Mouse (Mus musculus): Measurements from ENCODE around the gene Kcnk13. TPM values are rescaled to one million over a fixed set of nuclear protein-coding genes. Genes with fewer than 3 reads are reported as not detected.

Kcnk13 gene
- total RNA-seq, 2 experiments from 2014 or later, result 0.95 to 1.1 TPM

- intact Hi-C loops (cut with DNase I; ENCODE audit: low total_unique reads), result no loop called here
- DNase-seq, result no peak
Measured at GRCm38 (mm10) chr12:100065109-100065508, 100.8 kb downstream of the Kcnk13 start.

GRCm38 (mm10) chr12:100067477-100067876 lies 103.2 kb downstream of the Kcnk13 start:
- DNase-seq, result peak; percentile 39
- intact Hi-C loops (cut with DNase I; ENCODE audit: low total_unique reads), result no loop called here

- DNase-seq, result peak; percentile 31
- intact Hi-C loops (cut with DNase I; ENCODE audit: low total_unique reads), result no loop called here
Measured at GRCm38 (mm10) chr12:100073201-100073672, 108.9 kb downstream of the Kcnk13 start.

- intact Hi-C loops (cut with DNase I; ENCODE audit: low total_unique reads), result no loop called here
- no peak for DNase-seq
Measured at GRCm38 (mm10) chr12:100075715-100076114, 111.4 kb downstream of the Kcnk13 start.

GRCm38 (mm10) chr12:100079636-100080286 lies 115.5 kb downstream of the Kcnk13 start:
- DNase-seq, result peak; percentile 62
- intact Hi-C loops (cut with DNase I; ENCODE audit: low total_unique reads), result no loop called here

GRCm38 (mm10) chr12:100088026-100088425 lies 123.7 kb downstream of the Kcnk13 start:
- DNase-seq, result no peak
- intact Hi-C loops (cut with DNase I; ENCODE audit: low total_unique reads), result no loop called here

- DNase-seq, result no peak
- intact Hi-C loops (cut with DNase I; ENCODE audit: low total_unique reads), result no loop called here
Measured at GRCm38 (mm10) chr12:100089265-100089664, 125.0 kb downstream of the Kcnk13 start.

- DNase-seq, result no peak
- intact Hi-C loops (cut with DNase I; ENCODE audit: low total_unique reads), result no loop called here
Measured at GRCm38 (mm10) chr12:100090750-100091149, 126.5 kb downstream of the Kcnk13 start.

- DNase-seq, result no peak
- intact Hi-C loops (cut with DNase I; ENCODE audit: low total_unique reads), result no loop called here
Measured at GRCm38 (mm10) chr12:100093046-100093445, 128.7 kb downstream of the Kcnk13 start.

- DNase-seq, result peak; percentile 29
- intact Hi-C loops (cut with DNase I; ENCODE audit: low total_unique reads), result loop anchor here (5.0 kb wide), 1 partner anchor 198 kb away; no protein-coding TSS in a partner anchor
Measured at GRCm38 (mm10) chr12:100099971-100100706, 135.8 kb downstream of the Kcnk13 start.

GRCm38 (mm10) chr12:100100707-100101030 lies 136.4 kb downstream of the Kcnk13 start:
- no peak for DNase-seq
- intact Hi-C loops (cut with DNase I; ENCODE audit: low total_unique reads), result loop anchor here (5.0 kb wide), 1 partner anchor 198 kb away; no protein-coding TSS in a partner anchor

- no peak for DNase-seq
- intact Hi-C loops (cut with DNase I; ENCODE audit: low total_unique reads), result loop anchor here (5.0 kb wide), 1 partner anchor 199 kb away; no protein-coding TSS in a partner anchor
Measured at GRCm38 (mm10) chr12:100101651-100102050, 137.4 kb downstream of the Kcnk13 start.

GRCm38 (mm10) chr12:100104530-100104929 lies 140.2 kb downstream of the Kcnk13 start:
- intact Hi-C loops (cut with DNase I; ENCODE audit: low total_unique reads), result loop anchor here (5.0 kb wide), 1 partner anchor 202 kb away; no protein-coding TSS in a partner anchor
- DNase-seq, result no peak

- intact Hi-C loops (cut with DNase I; ENCODE audit: low total_unique reads), result loop anchor here (5.0 kb wide), 2 partner anchors 154 to 1019 kb away; no protein-coding TSS in a partner anchor
- DNase-seq, result peak; percentile 68
Measured at GRCm38 (mm10) chr12:100106275-100106895, 142.1 kb downstream of the Kcnk13 start.

- DNase-seq, result no peak
- intact Hi-C loops (cut with DNase I; ENCODE audit: low total_unique reads), result loop anchor here (5.0 kb wide), 2 partner anchors 155 to 1020 kb away; no protein-coding TSS in a partner anchor
Measured at GRCm38 (mm10) chr12:100107436-100107835, 143.1 kb downstream of the Kcnk13 start.

GRCm38 (mm10) chr12:100109986-100110696 lies 145.8 kb downstream of the Kcnk13 start, which contains the start of gene Psmc1:
Psmc1 (plus strand) TSS chr12:100110154.
- intact Hi-C loops (cut with DNase I; ENCODE audit: low total_unique reads), result loop anchor here (5.0 kb wide), 2 partner anchors 158 to 1023 kb away; no protein-coding TSS in a partner anchor
- peak; percentile 79 for DNase-seq
